Mouse (Mus musculus) liver, postnatal 0 days (tissue): Measurements from ENCODE around the gene Eif2b4.

Experiments used
- CTCF ChIP-seq: sonication (generic); IDR thresholded peaks from 2 replicates; pipeline ENCODE4 v1.5.1; 2016; ENCODE audit warnings: antibody characterized with exemption, low read depth
- EP300 ChIP-seq: IDR thresholded peaks from 2 replicates; pipeline ENCODE4 v1.6.1; 2016; ENCODE audit warnings: antibody characterized with exemption, low read depth, mild to moderate bottlenecking

- TF ChIP-seq CTCF (no peak), EP300 (no peak)
Measured at GRCm38 (mm10) chr5:31164878-31165277, 28.4 kb downstream of the Eif2b4 start.
